In the genomic region with DNA sequence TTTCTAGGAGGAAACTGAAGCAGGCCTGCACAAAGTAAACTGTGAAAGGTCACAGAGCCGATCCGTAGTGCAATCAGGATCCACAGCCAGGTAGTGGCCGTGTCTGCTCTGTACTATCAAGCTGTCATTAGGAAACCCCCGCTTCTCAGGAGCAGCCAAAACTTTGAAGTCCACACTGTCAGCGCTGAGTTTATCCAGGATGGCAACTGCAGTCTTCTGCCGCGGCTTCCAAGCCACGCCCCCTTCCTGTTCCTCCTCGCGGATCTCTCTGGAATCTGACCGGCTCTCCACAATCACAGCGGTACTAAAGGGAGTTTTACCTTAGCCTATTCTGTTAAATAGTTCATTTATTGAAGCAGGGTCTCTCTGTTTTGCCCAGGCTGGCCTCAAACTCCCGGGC, we compare ENCODE assay signal across 8 mouse cellular contexts. TPM values are rescaled to one million over a fixed set of nuclear protein-coding genes. Genes with fewer than 3 reads are reported as not detected.
A peak's percentile ranks its signal among the peaks of the same experiment; 100 is the strongest.
DNase-seq lines count a peak whose midpoint lies in the region; ATAC-seq lines count a peak whose summit lies in the region.

No protein-coding gene starts in this region.

- H3K9ac ChIP-seq in neural tube, embryonic 15.5 days (replicated peaks), result no peak overlapping the region

- H3K4me1 ChIP-seq in neural tube, embryonic 15.5 days, result peaks cover 5% of the 10 kb centered on the region

- H3K4me2 ChIP-seq in neural tube, embryonic 15.5 days, result peak overlapping the region; percentile 20; the same call in 1 of the 2 replicates

- WGBS in neural tube, embryonic 15.5 days, result 4% methylated on average over 13 of the region's 13 CpGs

- DNase-seq in ES-CJ7 (ENCODE audit: low read depth, low spot score), result peak; percentile 22
- peak; percentile 49 for DNase-seq in embryo, embryonic 9.5 days (ENCODE audit: extremely low spot score)
- peak; percentile 42 for DNase-seq in heart, postnatal 4 days
- DNase-seq in liver, result peak; percentile 35
- DNase-seq in spleen, postnatal 36 days (ENCODE audit: low spot score in 2 of 2), result no peak
- no peak for DNase-seq in ovary, postnatal 10 days (ENCODE audit: low spot score)
- DNase-seq in cerebellum, adult 11 months, result no peak

- ATAC-seq in neural tube, embryonic 15.5 days (ENCODE audit: low FRiP score), result no peak

- no peaks in the 10 kb centered on the region for H3K9me3 ChIP-seq in neural tube, embryonic 15.5 days (replicated peaks)

- H3K36me3 ChIP-seq in neural tube, embryonic 15.5 days, result no peaks in the 10 kb centered on the region

- H3K27me3 ChIP-seq in neural tube, embryonic 15.5 days (replicated peaks), result peaks cover 82% of the 10 kb centered on the region

- H3K27ac ChIP-seq in neural tube, embryonic 15.5 days (replicated peaks), result no peak overlapping the region

- H3K4me3 ChIP-seq in neural tube, embryonic 15.5 days (replicated peaks), result no peak overlapping the region

RNA-seq across cellular contexts. Expression of a gene that starts 27.3 kb away (rescaled TPM):
- total RNA-seq in heart, postnatal 4 days (2021), result not detected
- polyA plus RNA-seq in neural tube, embryonic 15.5 days (2015; fragmentation: Nextera tagmentation; extraction: Ambion mirVana), result 5.5 TPM in 1 of 2 replicates, not detected in the other

Comparison
In these comparisons a context has a peak if more than half of its experiments do, and no peak if none do; other contexts are left out.
1. DNase-seq: peak in ES-CJ7 (single experiment), embryo, embryonic 9.5 days (single experiment), heart, postnatal 4 days (single experiment) and liver (single experiment); none in spleen, postnatal 36 days (0 of 2), ovary, postnatal 10 days (single experiment) and cerebellum, adult 11 months (single experiment).